Comparison of ENCODE assay signal across 16 mouse cellular contexts in genomic region chr11:32610616-32611015, GRCm38 (mm10).
"Had no signal": no experiment of that assay in that cellular context is flagged by ENCODE, and none has a peak within 500 bp of the region (broad histone marks: within the 10 kb centered on the region; RNA-seq: fewer than 3 reads in every experiment).

No protein-coding gene starts in this region.

- H3K27me3 ChIP-seq: neural tube, embryonic 13.5 days; neural tube, embryonic 15.5 days; stomach, embryonic 15.5 days had no signal

- DNase-seq: retina, postnatal 1 day; right cerebral cortex, adult 18-20 months; right cerebral cortex, postnatal 14 days; right cerebral cortex, postnatal 25 days; right cerebral cortex, postnatal 4 days; spleen, adult 18-20 months; thymus, adult 18-20 months; thymus, adult 2 months; thymus, postnatal 14 days; thymus, postnatal 25 days; thymus, postnatal 36 days; thymus, postnatal 4 days had no signal

- H3K4me1 ChIP-seq: neural tube, embryonic 15.5 days; stomach, embryonic 15.5 days had no signal

- H3K4me2 ChIP-seq: neural tube, embryonic 13.5 days; neural tube, embryonic 15.5 days; stomach, embryonic 15.5 days had no signal

- H3K9ac ChIP-seq: neural tube, embryonic 13.5 days; neural tube, embryonic 15.5 days; stomach, embryonic 15.5 days had no signal

- H3K27ac ChIP-seq: neural tube, embryonic 13.5 days; neural tube, embryonic 15.5 days; stomach, embryonic 15.5 days; stomach, postnatal 0 days had no signal

- H3K9me3 ChIP-seq: neural tube, embryonic 13.5 days; neural tube, embryonic 15.5 days; stomach, embryonic 15.5 days had no signal

- H3K36me3 ChIP-seq: stomach, embryonic 15.5 days had no signal

- H3K4me3 ChIP-seq: neural tube, embryonic 13.5 days; neural tube, embryonic 15.5 days; stomach, embryonic 15.5 days had no signal
